8 mouse cellular contexts compared by ENCODE assay signal in the genomic region with DNA sequence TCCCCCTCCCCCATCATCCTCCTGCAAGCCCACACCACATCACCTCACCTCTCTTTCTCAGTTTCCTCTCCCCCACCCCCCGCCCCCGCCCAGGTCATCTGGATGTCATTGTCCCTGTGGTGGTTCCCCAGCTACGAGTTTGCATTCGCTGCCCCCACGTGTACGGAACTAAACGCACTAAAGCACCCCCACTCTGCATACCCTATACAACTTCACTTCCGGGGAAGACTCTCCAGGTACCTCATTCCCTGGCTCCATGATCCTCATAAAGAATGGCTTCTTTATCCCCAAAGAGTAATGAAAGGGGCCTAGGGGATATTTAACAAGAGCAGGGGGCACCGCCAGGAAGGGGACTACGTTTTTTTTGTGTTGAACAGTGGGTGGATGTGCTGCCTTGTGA.
A peak's percentile ranks its signal among the peaks of the same experiment; 100 is the strongest.
DNase-seq lines count a peak whose midpoint lies in the region; ATAC-seq and TF ChIP-seq lines count a peak whose summit lies in the region.

No protein-coding gene starts in this region.

- no peaks in the 10 kb centered on the region for H3K27me3 ChIP-seq in kidney, postnatal 0 days (ENCODE audit: insufficient read depth, low read length)
- H3K27me3 ChIP-seq in limb, embryonic 10.5 days (ENCODE audit: low read depth, poor library complexity, severe bottlenecking) = no peaks in the 10 kb centered on the region
- no peaks in the 10 kb centered on the region for H3K27me3 ChIP-seq in neural tube, embryonic 15.5 days (replicated peaks)

- WGBS in kidney, postnatal 0 days = 5% methylated on average over 10 of the region's 10 CpGs
- under 1% methylated on average over 10 of the region's 10 CpGs for WGBS in limb, embryonic 10.5 days
- WGBS in neural tube, embryonic 15.5 days = 2% methylated on average over 10 of the region's 10 CpGs

- DNase-seq in kidney, postnatal 0 days (ENCODE audit: low spot score) = no peak
- DNase-seq in kidney, postnatal 10 days = no peak
- DNase-seq in limb, embryonic 10.5 days (ENCODE audit: low spot score) = no peak
- no peak for DNase-seq in left cerebral cortex, postnatal 10 days (ENCODE audit: extremely low spot score in 1 of 2, low spot score in 2 of 2)
- no peak for DNase-seq in MN1 (ENCODE audit: low spot score)
- no peak for DNase-seq in adrenal gland, postnatal 14 days

- TF ChIP-seq CTCF in kidney, postnatal 0 days (IDR thresholded peaks at IDR 0.05; ENCODE audit: low read depth) = no peak
- TF ChIP-seq CTCF in embryonic fibroblast, embryonic 13.5 days (IDR thresholded peaks at IDR 0.05; ENCODE audit: borderline replicate concordance, insufficient read depth, low read length) = no peak

- peak; percentile 29; the same call in 1 of the 2 replicates for ATAC-seq in kidney, postnatal 0 days (replicated peaks; ENCODE audit: low FRiP score, low read depth)
- ATAC-seq in neural tube, embryonic 15.5 days (ENCODE audit: low FRiP score) = peak; percentile 73

- H3K36me3 ChIP-seq in kidney, postnatal 0 days (ENCODE audit: insufficient read depth, low read length) = no peaks in the 10 kb centered on the region
- H3K36me3 ChIP-seq in limb, embryonic 10.5 days = no peaks in the 10 kb centered on the region
- H3K36me3 ChIP-seq in neural tube, embryonic 15.5 days = no peaks in the 10 kb centered on the region

- intact Hi-C loops in left cerebral cortex, postnatal 10 days (cut with DNase I) = loop anchor here (2.0 kb wide), 1 partner anchor 199 kb away; no protein-coding TSS in a partner anchor

- peaks cover 31% of the 10 kb centered on the region for H3K4me1 ChIP-seq in kidney, postnatal 0 days (replicated peaks; ENCODE audit: insufficient read depth, low read length)
- H3K4me1 ChIP-seq in embryonic fibroblast, embryonic 13.5 days (ENCODE audit: control insufficient read depth, insufficient read depth, low read length) = peaks cover 19% of the 10 kb centered on the region
- peaks cover 77% of the 10 kb centered on the region for H3K4me1 ChIP-seq in limb, embryonic 10.5 days
- H3K4me1 ChIP-seq in neural tube, embryonic 15.5 days = peaks cover 57% of the 10 kb centered on the region

- no peaks in the 10 kb centered on the region for H3K9me3 ChIP-seq in kidney, postnatal 0 days (replicated peaks; ENCODE audit: low read length)
- no peaks in the 10 kb centered on the region for H3K9me3 ChIP-seq in limb, embryonic 10.5 days (replicated peaks)
- no peaks in the 10 kb centered on the region for H3K9me3 ChIP-seq in neural tube, embryonic 15.5 days (replicated peaks)

- peak overlapping the region; percentile 27 for H3K4me3 ChIP-seq in kidney, postnatal 0 days (replicated peaks; ENCODE audit: low read depth, low read length)
- H3K4me3 ChIP-seq in embryonic fibroblast, embryonic 13.5 days (ENCODE audit: insufficient read depth, low read length) = no peak overlapping the region
- peak overlapping the region; percentile 43 for H3K4me3 ChIP-seq in limb, embryonic 10.5 days
- peak overlapping the region; percentile 40 for H3K4me3 ChIP-seq in neural tube, embryonic 15.5 days (replicated peaks)

- H3K9ac ChIP-seq in kidney, postnatal 0 days (ENCODE audit: low read depth, low read length) = peak overlapping the region; percentile 56
- peak overlapping the region; percentile 61 for H3K9ac ChIP-seq in neural tube, embryonic 15.5 days (replicated peaks)

- TF ChIP-seq POLR2A in embryonic fibroblast, embryonic 13.5 days (IDR thresholded peaks at IDR 0.05; ENCODE audit: low read depth, low read length) = no peak

- peak overlapping the region; percentile 72 for H3K27ac ChIP-seq in kidney, postnatal 0 days
- peak overlapping the region; percentile 35; the same call in 1 of the 2 replicates for H3K27ac ChIP-seq in embryonic fibroblast, embryonic 13.5 days (ENCODE audit: insufficient read depth, low read length)
- peak overlapping the region; percentile 98 for H3K27ac ChIP-seq in limb, embryonic 10.5 days
- peak overlapping the region; percentile 97 for H3K27ac ChIP-seq in neural tube, embryonic 15.5 days (replicated peaks)

- H3K4me2 ChIP-seq in kidney, postnatal 0 days (ENCODE audit: low read length) = peak overlapping the region; percentile 79
- H3K4me2 ChIP-seq in neural tube, embryonic 15.5 days = peak overlapping the region; percentile 77

Comparison
In these comparisons a context has a peak if more than half of its experiments do, and no peak if none do; other contexts are left out.
1. H3K27ac ChIP-seq: peak in every context shown above with its lines; median percentile 98 in limb, embryonic 10.5 days; 97 in neural tube, embryonic 15.5 days; 72 in kidney, postnatal 0 days; 35 in embryonic fibroblast, embryonic 13.5 days.